Comparison of ENCODE assay signal across 15 mouse cellular contexts in genomic region chr9:77465401-77465800, GRCm38 (mm10).
DNase-seq lines count a peak whose midpoint lies in the region; ATAC-seq lines count a peak whose summit lies in the region.
"Had no signal": no experiment of that assay in that cellular context is flagged by ENCODE, and none has a peak within 500 bp of the region (broad histone marks: within the 10 kb centered on the region; RNA-seq: fewer than 3 reads in every experiment).

No protein-coding gene starts in this region.

- no peak overlapping the region for H3K9ac ChIP-seq in neural tube, embryonic 13.5 days
- no peak overlapping the region for H3K9ac ChIP-seq in neural tube, embryonic 15.5 days (replicated peaks)
- H3K9ac ChIP-seq: embryonic facial prominence, embryonic 13.5 days; hindbrain, embryonic 13.5 days; intestine, embryonic 15.5 days; liver, embryonic 15.5 days had no signal

- no peaks in the 10 kb centered on the region; the same call in 1 of the 2 replicates for H3K36me3 ChIP-seq in neural tube, embryonic 13.5 days
- no peaks in the 10 kb centered on the region for H3K36me3 ChIP-seq in neural tube, embryonic 15.5 days
- H3K36me3 ChIP-seq: liver, embryonic 15.5 days had no signal

- H3K27me3 ChIP-seq in neural tube, embryonic 13.5 days: no peaks in the 10 kb centered on the region
- H3K27me3 ChIP-seq in neural tube, embryonic 15.5 days (replicated peaks): no peaks in the 10 kb centered on the region
- H3K27me3 ChIP-seq: embryonic facial prominence, embryonic 13.5 days; hindbrain, embryonic 13.5 days; intestine, embryonic 15.5 days; liver, embryonic 15.5 days had no signal

- WGBS in neural tube, embryonic 13.5 days: 43% methylated on average over 11 of the region's 11 CpGs
- WGBS in neural tube, embryonic 15.5 days: 43% methylated on average over 11 of the region's 11 CpGs

- intact Hi-C loops in heart, postnatal 25 days (cut with DNase I): loop anchor here (5.0 kb wide), 1 partner anchor 77 kb away; the partner anchor contains the start of gene Lrrc1

- no peak overlapping the region for H3K4me3 ChIP-seq in neural tube, embryonic 13.5 days
- H3K4me3 ChIP-seq in neural tube, embryonic 15.5 days (replicated peaks): no peak overlapping the region
- H3K4me3 ChIP-seq: embryonic facial prominence, embryonic 13.5 days; hindbrain, embryonic 13.5 days; intestine, embryonic 15.5 days; liver, embryonic 15.5 days had no signal

- no peak overlapping the region for H3K4me2 ChIP-seq in neural tube, embryonic 13.5 days
- H3K4me2 ChIP-seq in neural tube, embryonic 15.5 days: no peak overlapping the region
- H3K4me2 ChIP-seq: embryonic facial prominence, embryonic 13.5 days; hindbrain, embryonic 13.5 days; intestine, embryonic 15.5 days; liver, embryonic 15.5 days had no signal

- 0 out of 2 replicates have a peak, but pooled peaks have one; percentile 47 for ATAC-seq in frontal cortex, adult (ENCODE audit: low TSS enrichment)
- ATAC-seq in neural tube, embryonic 13.5 days (ENCODE audit: low read depth): no peak
- ATAC-seq in neural tube, embryonic 15.5 days (ENCODE audit: low FRiP score): 0 out of 2 replicates have a peak, but pooled peaks have one; percentile 16
- ATAC-seq: intestine, embryonic 15.5 days had no signal

- DNase-seq in frontal cortex, postnatal 25 days (ENCODE audit: low spot score in 2 of 2): no peak
- DNase-seq in heart, postnatal 4 days: peak; percentile 41
- DNase-seq in heart, postnatal 25 days (ENCODE audit: low spot score): no peak
- no peak for DNase-seq in neural tube, embryonic 10.5 days (ENCODE audit: extremely low spot score, low spot score)
- DNase-seq: cerebellum, adult 11-12 months; gastrocnemius, postnatal 14 days; kidney, postnatal 25 days; lung, postnatal 10 days had no signal

- peak overlapping the region; percentile 33; the same call in 1 of the 2 replicates for H3K27ac ChIP-seq in neural tube, embryonic 13.5 days (replicated peaks)
- H3K27ac ChIP-seq in neural tube, embryonic 15.5 days (replicated peaks): no peak overlapping the region
- H3K27ac ChIP-seq: hindbrain, embryonic 13.5 days; intestine, embryonic 15.5 days; liver, embryonic 15.5 days had no signal

- no peaks in the 10 kb centered on the region for H3K9me3 ChIP-seq in neural tube, embryonic 13.5 days
- no peaks in the 10 kb centered on the region for H3K9me3 ChIP-seq in neural tube, embryonic 15.5 days (replicated peaks)
- H3K9me3 ChIP-seq: embryonic facial prominence, embryonic 13.5 days; hindbrain, embryonic 13.5 days; intestine, embryonic 15.5 days; liver, embryonic 15.5 days had no signal

- peaks cover 34% of the 10 kb centered on the region for H3K4me1 ChIP-seq in neural tube, embryonic 13.5 days (replicated peaks)
- H3K4me1 ChIP-seq in neural tube, embryonic 15.5 days: peaks cover 24% of the 10 kb centered on the region
